Comparison of ENCODE assay signal across 18 mouse cellular contexts in the genomic region with DNA sequence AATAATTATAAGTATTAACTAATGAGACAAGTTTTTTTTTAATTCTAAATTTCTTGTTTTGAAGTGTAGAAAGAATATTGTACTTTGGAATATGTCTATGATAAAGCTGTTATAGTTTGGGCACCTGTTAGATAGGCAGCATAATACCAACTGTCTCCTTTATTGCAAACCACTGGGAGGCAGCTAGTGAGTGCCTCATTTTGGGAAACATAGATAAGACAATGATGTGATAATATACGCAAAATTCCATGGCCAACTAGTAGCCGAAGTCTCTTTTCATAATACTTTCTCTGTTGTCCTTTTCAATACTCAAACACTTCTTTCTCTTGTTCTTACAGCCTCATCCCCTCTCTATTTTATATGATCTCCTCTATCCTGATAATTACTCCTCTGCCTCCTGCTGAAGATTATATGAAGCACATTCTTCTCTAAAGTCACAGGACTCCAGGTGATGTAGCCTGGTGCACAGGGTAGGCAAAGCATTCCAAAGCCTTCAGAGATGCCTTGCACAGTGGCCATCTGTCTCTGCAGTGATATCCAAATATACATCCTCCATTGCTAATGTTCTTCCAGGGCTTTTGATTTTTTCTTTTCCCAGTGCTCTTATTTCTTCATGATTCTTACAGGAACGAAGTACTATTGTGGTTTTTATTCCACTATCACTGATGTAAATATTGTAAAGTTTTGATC.
"Had no signal": no experiment of that assay in that cellular context is flagged by ENCODE, and none has a peak within 500 bp of the region (broad histone marks: within the 10 kb centered on the region; RNA-seq: fewer than 3 reads in every experiment).

No protein-coding gene starts in this region.

- H3K9me3 ChIP-seq: midbrain, embryonic 10.5 days; midbrain, embryonic 12.5 days; neural tube, embryonic 13.5 days; neural tube, embryonic 15.5 days had no signal

- H3K9ac ChIP-seq: lung, embryonic 14.5 days; midbrain, embryonic 12.5 days; neural tube, embryonic 13.5 days; neural tube, embryonic 15.5 days had no signal

- H3K27ac ChIP-seq: midbrain, embryonic 10.5 days; midbrain, embryonic 12.5 days; neural tube, embryonic 13.5 days; neural tube, embryonic 15.5 days had no signal

- DNase-seq: lung, postnatal 10 days; lung, postnatal 4 days; midbrain, embryonic 14.5 days; retina, postnatal 1 day; right cerebral cortex, adult 18-20 months; right cerebral cortex, postnatal 25 days; right cerebral cortex, postnatal 4 days; spleen, adult 18-20 months; thymus, adult 18-20 months; thymus, postnatal 14 days; thymus, postnatal 36 days had no signal

- H3K4me3 ChIP-seq: midbrain, embryonic 10.5 days; midbrain, embryonic 12.5 days; myocyte; neural tube, embryonic 13.5 days; neural tube, embryonic 15.5 days had no signal

- H3K36me3 ChIP-seq: midbrain, embryonic 10.5 days; midbrain, embryonic 12.5 days; neural tube, embryonic 13.5 days; neural tube, embryonic 15.5 days had no signal

- ATAC-seq: midbrain, embryonic 16.5 days had no signal

- H3K4me1 ChIP-seq: midbrain, embryonic 10.5 days; neural tube, embryonic 13.5 days; neural tube, embryonic 15.5 days had no signal

- H3K27me3 ChIP-seq: midbrain, embryonic 12.5 days; neural tube, embryonic 13.5 days; neural tube, embryonic 15.5 days had no signal
